Mouse (Mus musculus): Measurements from ENCODE around the gene Sirt7. TPM values are rescaled to one million over a fixed set of nuclear protein-coding genes. Genes with fewer than 3 reads are reported as not detected.

Sirt7 gene
- polyA plus RNA-seq, 1 experiment from 2014 or later = 25.6 TPM

- Histone ChIP-seq H3K36me3 (peaks cover 42% of the 10 kb centered on the region), H3K27me3 (no peaks in the 10 kb centered on the region), H3K4me1 (peaks cover 40% of the 10 kb centered on the region), H3K4me2 (replicated peaks) (no peak overlapping the region), H3K9me3 (no peaks in the 10 kb centered on the region), H3K9ac (no peak overlapping the region), H3K27ac (no peak overlapping the region), H3K4me3 (no peak overlapping the region)
- ATAC-seq (ENCODE audit: low FRiP score, low read depth) = no peak
- 93% methylated on average over 11 of the region's 11 CpGs for WGBS
Measured at GRCm38 (mm10) chr11:120626785-120627467, 1.9 kb upstream of the Sirt7 start.

GRCm38 (mm10) chr11:120624680-120625111 lies 344 bp downstream of the Sirt7 start:
- ATAC-seq (ENCODE audit: low FRiP score, low read depth) = peak; percentile 81
- Histone ChIP-seq H3K27ac (peak overlapping the region; percentile 8; the same call in 1 of the 2 replicates), H3K4me2 (replicated peaks) (peak overlapping the region; percentile 100), H3K27me3 (no peaks in the 10 kb centered on the region), H3K4me1 (peaks cover 18% of the 10 kb centered on the region), H3K9ac (peak overlapping the region; percentile 76), H3K36me3 (peaks cover 62% of the 10 kb centered on the region), H3K9me3 (no peaks in the 10 kb centered on the region), H3K4me3 (peak overlapping the region; percentile 96)
- WGBS = under 1% methylated on average over 53 of the region's 53 CpGs

- WGBS = 13% methylated on average over 30 of the region's 30 CpGs
- H3K27me3 ChIP-seq = no peaks in the 10 kb centered on the region
- H3K27ac ChIP-seq = peak overlapping the region; percentile 8; the same call in 1 of the 2 replicates
- no peaks in the 10 kb centered on the region for H3K9me3 ChIP-seq
- ATAC-seq (ENCODE audit: low FRiP score, low read depth) = peak; percentile 55; the same call in 1 of the 2 replicates
- H3K4me2 ChIP-seq (replicated peaks) = peak overlapping the region; percentile 100
- H3K4me1 ChIP-seq = peaks cover 17% of the 10 kb centered on the region
- H3K4me3 ChIP-seq = peak overlapping the region; percentile 96
- H3K36me3 ChIP-seq = peaks cover 60% of the 10 kb centered on the region
- H3K9ac ChIP-seq = peak overlapping the region; percentile 76
Measured at GRCm38 (mm10) chr11:120623961-120624679, 920 bp downstream of the Sirt7 start.

- whole genome bisulfite sequencing = 88% methylated on average over 6 of the region's 6 CpGs
- Histone ChIP-seq H3K4me2 (replicated peaks) (no peak overlapping the region), H3K9ac (no peak overlapping the region), H3K9me3 (no peaks in the 10 kb centered on the region), H3K27ac (no peak overlapping the region), H3K27me3 (no peaks in the 10 kb centered on the region), H3K4me1 (peaks cover 20% of the 10 kb centered on the region), H3K36me3 (peaks cover 62% of the 10 kb centered on the region), H3K4me3 (peak overlapping the region; percentile 3; the same call in 1 of the 2 replicates)
- ATAC-seq (ENCODE audit: low FRiP score, low read depth) = no peak
Measured at GRCm38 (mm10) chr11:120622805-120623204, 2.2 kb downstream of the Sirt7 start.

GRCm38 (mm10) chr11:120620195-120620594 lies 4.8 kb downstream of the Sirt7 start:
- H3K36me3 ChIP-seq = peaks cover 56% of the 10 kb centered on the region
- no peaks in the 10 kb centered on the region for H3K9me3 ChIP-seq
- H3K4me3 ChIP-seq = no peak overlapping the region
- no peaks in the 10 kb centered on the region for H3K27me3 ChIP-seq
- H3K9ac ChIP-seq = no peak overlapping the region
- H3K4me2 ChIP-seq (replicated peaks) = no peak overlapping the region
- H3K27ac ChIP-seq = no peak overlapping the region
- no peak for ATAC-seq (ENCODE audit: low FRiP score, low read depth)
- WGBS = 94% methylated on average over 14 of the region's 14 CpGs
- H3K4me1 ChIP-seq = peaks cover 28% of the 10 kb centered on the region

GRCm38 (mm10) chr11:120618619-120619535 lies 6.2 kb downstream of the Sirt7 start:
- Histone ChIP-seq H3K4me1 (peaks cover 21% of the 10 kb centered on the region), H3K27ac (no peak overlapping the region), H3K4me3 (peak overlapping the region; percentile 82; the same call in 1 of the 2 replicates), H3K9ac (no peak overlapping the region), H3K36me3 (peaks cover 65% of the 10 kb centered on the region), H3K9me3 (no peaks in the 10 kb centered on the region), H3K4me2 (replicated peaks) (no peak overlapping the region), H3K27me3 (no peaks in the 10 kb centered on the region)
- WGBS = 95% methylated on average over 25 of the region's 25 CpGs
- ATAC-seq (ENCODE audit: low FRiP score, low read depth) = no peak

- Histone ChIP-seq H3K4me2 (replicated peaks) (peak within 1 kb of the TSS; percentile 91), H3K27me3 (no peaks in the 10 kb centered on the region), H3K9me3 (no peaks in the 10 kb centered on the region), H3K36me3 (peaks cover 73% of the 10 kb centered on the region), H3K27ac (peak within 1 kb of the TSS; percentile 33; the same call in 1 of the 2 replicates), H3K4me1 (peaks cover 18% of the 10 kb centered on the region), H3K4me3 (peak within 1 kb of the TSS; percentile 82), H3K9ac (peak within 1 kb of the TSS; percentile 84)
- peak; percentile 92 for ATAC-seq (ENCODE audit: low FRiP score, low read depth)
- 0% methylated on average over 56 of the region's 56 CpGs for WGBS
Measured at GRCm38 (mm10) chr11:120617519-120618112, 7.4 kb downstream of the Sirt7 start, which contains the start of gene Pcyt2. Gene Pcyt2, minus strand, starts transcription at chr11:120617936.

GRCm38 (mm10) chr11:120616617-120617294 lies 8.3 kb downstream of the Sirt7 start:
- Histone ChIP-seq H3K9ac (peak overlapping the region; percentile 84), H3K9me3 (no peaks in the 10 kb centered on the region), H3K4me2 (replicated peaks) (peak overlapping the region; percentile 91), H3K27me3 (no peaks in the 10 kb centered on the region), H3K4me3 (peak overlapping the region; percentile 82), H3K27ac (no peak overlapping the region), H3K4me1 (peaks cover 18% of the 10 kb centered on the region), H3K36me3 (peaks cover 73% of the 10 kb centered on the region)
- 52% methylated on average over 4 of the region's 4 CpGs for WGBS
- ATAC-seq (ENCODE audit: low FRiP score, low read depth) = no peak

- H3K4me2 ChIP-seq (replicated peaks) = no peak overlapping the region
- no peak for ATAC-seq (ENCODE audit: low FRiP score, low read depth)
- no peaks in the 10 kb centered on the region for H3K9me3 ChIP-seq
- H3K9ac ChIP-seq = no peak overlapping the region
- peaks cover 74% of the 10 kb centered on the region for H3K36me3 ChIP-seq
- 94% methylated on average over 11 of the region's 11 CpGs for WGBS
- peaks cover 18% of the 10 kb centered on the region for H3K4me1 ChIP-seq
- H3K27ac ChIP-seq = no peak overlapping the region
- H3K4me3 ChIP-seq = no peak overlapping the region
- no peaks in the 10 kb centered on the region for H3K27me3 ChIP-seq
Measured at GRCm38 (mm10) chr11:120615606-120616203, 9.3 kb downstream of the Sirt7 start.

- WGBS = 94% methylated on average over 6 of the region's 6 CpGs
- Histone ChIP-seq H3K9ac (no peak overlapping the region), H3K4me3 (no peak overlapping the region), H3K27ac (no peak overlapping the region), H3K9me3 (no peaks in the 10 kb centered on the region), H3K4me2 (replicated peaks) (no peak overlapping the region), H3K36me3 (peaks cover 74% of the 10 kb centered on the region), H3K27me3 (no peaks in the 10 kb centered on the region), H3K4me1 (peaks cover 18% of the 10 kb centered on the region)
- no peak for ATAC-seq (ENCODE audit: low FRiP score, low read depth)
Measured at GRCm38 (mm10) chr11:120615167-120615566, 9.9 kb downstream of the Sirt7 start.

All from limb, embryonic 13.5 days (tissue).